Mouse (Mus musculus): ENCODE measurements around the gene Olfr56.

GRCm38 (mm10) chr11:49091171-49091570 lies 112.5 kb downstream of the Olfr56 start:
- TF ChIP-seq CTCF (IDR thresholded peaks at IDR 0.05; ENCODE audit: borderline replicate concordance, control insufficient read depth, extremely low read depth, insufficient read depth, low read length, poor library complexity) (no peak), POLR2A (IDR thresholded peaks at IDR 0.05; ENCODE audit: control insufficient read depth, extremely low read depth, insufficient read depth, low read length, poor library complexity) (no peak)
